Mouse (Mus musculus): Measurements from ENCODE around the gene Tgoln1.

DNA sequence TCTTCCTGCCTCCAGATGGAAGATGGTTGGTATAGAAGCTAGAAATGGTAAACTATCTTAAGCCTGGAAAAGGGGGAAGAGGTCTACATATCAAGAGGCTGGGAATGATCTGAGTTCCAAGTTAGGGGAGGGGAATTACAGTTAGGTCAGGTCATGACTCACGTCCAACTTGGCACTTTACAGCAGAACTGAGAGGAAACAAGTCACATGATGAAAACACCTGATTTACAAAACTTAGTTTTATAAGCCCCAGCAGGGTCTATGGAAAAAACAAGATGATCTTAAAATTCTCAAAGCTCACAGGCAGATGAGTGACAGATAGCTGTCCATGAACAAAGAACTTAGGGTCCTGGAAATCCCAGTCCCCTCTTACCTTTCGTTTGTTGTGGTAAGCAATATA lies 1.6 kb downstream of the Tgoln1 start:
- TF ChIP-seq POLR2A (IDR thresholded peaks at IDR 0.05; ENCODE audit: borderline replicate concordance, low read depth, low read length) (no peak), CTCF (IDR thresholded peaks at IDR 0.05; ENCODE audit: low read depth, low read length) (no peak)
